Mouse (Mus musculus) limb, embryonic 14.5 days (tissue): Measurements from ENCODE around the gene Sdf4. TPM values are rescaled to one million over a fixed set of nuclear protein-coding genes. Genes with fewer than 3 reads are reported as not detected.

Experiments
- ATAC-seq: fragments of 200-750 bp; cut with Nextera tagmentation; 2 replicates; pipeline ENCODE4 v1.8.0; 2017; ENCODE audit warnings: low read depth, moderate number of reproducible peaks, moderate TSS enrichment; ENCODE audit not compliant: low FRiP score
- DNase-seq: peaks from one replicate; pipeline ENCODE4 v3.0.0-alpha.2; 2015; ENCODE audit warnings: low spot score
- H3K27ac ChIP-seq: fragments of 300-500 bp; sonication (generic); replicated peaks from 2 replicates; pipeline ENCODE4 v1.5.1; 2014; ENCODE audit warnings: low read depth, mild to moderate bottlenecking, low read length, moderate library complexity, mixed read lengths
- H3K27me3 ChIP-seq: fragments of 300-500 bp; sonication (generic); 2 replicates; pipeline ENCODE4 v1.6.1; 2014; ENCODE audit warnings: low read length, mixed read lengths; ENCODE audit not compliant: control insufficient read depth, insufficient read depth
- H3K36me3 ChIP-seq: fragments of 300-500 bp; sonication (generic); 2 replicates; pipeline ENCODE4 v1.6.1; 2014; ENCODE audit warnings: mild to moderate bottlenecking, low read length, moderate library complexity, mixed read lengths; ENCODE audit not compliant: control insufficient read depth, insufficient read depth
- H3K4me1 ChIP-seq: fragments of 300-500 bp; sonication (generic); 2 replicates; pipeline ENCODE4 v1.6.1; 2014; ENCODE audit warnings: antibody characterized with exemption, low read length, mixed read lengths; ENCODE audit not compliant: control insufficient read depth, insufficient read depth
- H3K4me2 ChIP-seq: fragments of 300-500 bp; sonication (generic); replicated peaks from 2 replicates; pipeline ENCODE4 v1.6.1; 2014; ENCODE audit warnings: low read depth, mild to moderate bottlenecking, low read length, moderate library complexity; ENCODE audit not compliant: severe bottlenecking
- H3K4me3 ChIP-seq: fragments of 300-500 bp; sonication (generic); replicated peaks from 2 replicates; pipeline ENCODE4 v1.5.1; 2014; ENCODE audit warnings: low read length
- H3K9ac ChIP-seq: fragments of 300-500 bp; sonication (generic); 2 replicates; pipeline ENCODE4 v1.6.1; 2014; ENCODE audit warnings: mild to moderate bottlenecking, low read depth, low read length, moderate library complexity; ENCODE audit not compliant: severe bottlenecking
- H3K9me3 ChIP-seq: fragments of 300-500 bp; sonication (generic); 2 replicates; pipeline ENCODE4 v1.6.1; 2016; ENCODE audit warnings: low read length; ENCODE audit not compliant: control insufficient read depth
- POLR2A ChIP-seq: fragments of 200-500 bp; IDR thresholded peaks from 2 replicates; pipeline ENCODE4 v1.8.0; 2012; ENCODE audit warnings: inconsistent platforms, mild to moderate bottlenecking, moderate library complexity, borderline replicate concordance; ENCODE audit not compliant: insufficient read depth, insufficient read length; ENCODE audit errors: extremely low read depth
- WGBS: fragments of 180-500 bp; shearing (Covaris S2); extraction: QIAGEN DNeasy Blood & Tissue Kit; methylation state at CpG from one replicate; pipeline ENCODE4 v1.1.7; 2014; 5-methylcytosine and 5-hydroxymethylcytosine counted together
- polyA plus RNA-seq, 2 experiments: library from polyadenylated mRNA; depleted of rRNA in 1 of 2; stranded (reverse) in 1 of 2; unstranded in 1 of 2; fragments of >200 nt; fragmentation: Nextera tagmentation in 1 of 2; extraction: Ambion mirVana in 1 of 2; gene quantifications; 2 replicates each; pipeline versions ENCODE4 v1.2.1 to v1.2.3; 2012 to 2014

Sdf4 gene
- polyA plus RNA-seq, 2 experiments = 74.5 to 171 TPM

DNA sequence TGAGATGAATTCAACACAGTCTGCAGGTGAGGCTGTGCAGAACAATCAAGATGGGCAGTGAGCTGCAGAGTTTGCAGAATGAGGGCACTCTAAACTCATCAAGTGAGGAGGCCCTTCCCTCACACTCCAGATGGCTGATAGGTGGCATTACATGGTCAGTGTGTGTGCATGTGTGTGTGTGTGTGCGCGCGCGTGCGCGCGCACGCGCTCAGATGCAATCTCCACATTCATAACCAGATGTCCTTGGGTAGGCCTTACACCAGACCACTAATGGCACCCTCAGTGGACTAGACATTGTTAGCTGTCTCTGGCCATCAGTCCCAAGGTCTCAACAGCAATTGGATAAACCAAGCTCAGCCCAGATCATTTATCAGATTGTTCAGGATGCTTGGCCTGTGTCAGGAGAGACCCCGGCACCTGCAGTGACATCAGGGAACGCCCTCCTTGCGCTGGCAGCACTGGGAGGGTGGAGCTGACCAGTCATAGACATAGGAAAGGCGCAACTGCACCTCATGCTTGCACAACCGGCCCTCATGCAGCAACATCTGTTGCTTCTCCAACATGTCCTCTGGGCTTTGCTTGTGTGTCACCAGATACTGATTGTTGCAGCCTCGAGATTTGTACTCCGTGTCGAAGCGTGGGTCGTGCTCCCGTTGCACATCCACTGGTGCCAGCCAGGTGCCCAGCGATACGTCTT lies 1.3 kb upstream of the Sdf4 start:
- Histone ChIP-seq H3K4me2 (peak overlapping the region; percentile 98), H3K27ac (peak overlapping the region; percentile 95; the same call in 1 of the 2 replicates)
- ATAC-seq = no peak

DNA sequence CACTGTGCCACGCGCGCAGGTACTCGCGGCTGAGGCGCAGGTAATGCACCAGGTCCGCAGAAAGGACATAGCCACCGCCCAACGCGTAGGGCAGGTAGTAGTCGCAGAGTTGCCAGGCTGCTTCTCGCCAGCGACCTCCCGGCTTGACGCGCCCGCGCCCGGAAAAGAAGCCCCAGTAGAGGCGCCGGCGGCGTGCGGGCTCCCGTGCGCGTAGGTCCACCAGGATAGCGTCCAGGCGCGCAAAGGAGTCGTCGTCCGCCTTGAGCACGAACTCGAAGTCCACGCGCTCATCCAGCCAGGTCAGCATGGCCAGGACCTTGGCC lies 803 bp upstream of the Sdf4 start:
- peaks cover 12% of the 10 kb centered on the region for H3K36me3 ChIP-seq
- no peaks in the 10 kb centered on the region for H3K9me3 ChIP-seq
- peak overlapping the region; percentile 88 for H3K4me3 ChIP-seq
- 26% methylated on average over 36 of the region's 37 CpGs for WGBS
- H3K4me2 ChIP-seq = peak overlapping the region; percentile 98
- peaks cover 19% of the 10 kb centered on the region for H3K4me1 ChIP-seq
- DNase-seq (no peak), ATAC-seq (no peak; the same call in 1 of the 2 replicates)
- TF ChIP-seq POLR2A = no peak
- no peaks in the 10 kb centered on the region for H3K27me3 ChIP-seq
- H3K9ac ChIP-seq = peak overlapping the region; percentile 79
- peak overlapping the region; percentile 95 for H3K27ac ChIP-seq

More for the DNA sequence above, 1.3 kb upstream of the Sdf4 start:
- 86% methylated on average over 22 of the region's 22 CpGs for WGBS
- TF ChIP-seq POLR2A = no peak
- Histone ChIP-seq H3K9me3 (no peaks in the 10 kb centered on the region), H3K9ac (peak overlapping the region; percentile 79), H3K4me1 (peaks cover 19% of the 10 kb centered on the region), H3K4me3 (peak overlapping the region; percentile 88), H3K36me3 (peaks cover 7% of the 10 kb centered on the region), H3K27me3 (no peaks in the 10 kb centered on the region)
- no peak for DNase-seq

DNA sequence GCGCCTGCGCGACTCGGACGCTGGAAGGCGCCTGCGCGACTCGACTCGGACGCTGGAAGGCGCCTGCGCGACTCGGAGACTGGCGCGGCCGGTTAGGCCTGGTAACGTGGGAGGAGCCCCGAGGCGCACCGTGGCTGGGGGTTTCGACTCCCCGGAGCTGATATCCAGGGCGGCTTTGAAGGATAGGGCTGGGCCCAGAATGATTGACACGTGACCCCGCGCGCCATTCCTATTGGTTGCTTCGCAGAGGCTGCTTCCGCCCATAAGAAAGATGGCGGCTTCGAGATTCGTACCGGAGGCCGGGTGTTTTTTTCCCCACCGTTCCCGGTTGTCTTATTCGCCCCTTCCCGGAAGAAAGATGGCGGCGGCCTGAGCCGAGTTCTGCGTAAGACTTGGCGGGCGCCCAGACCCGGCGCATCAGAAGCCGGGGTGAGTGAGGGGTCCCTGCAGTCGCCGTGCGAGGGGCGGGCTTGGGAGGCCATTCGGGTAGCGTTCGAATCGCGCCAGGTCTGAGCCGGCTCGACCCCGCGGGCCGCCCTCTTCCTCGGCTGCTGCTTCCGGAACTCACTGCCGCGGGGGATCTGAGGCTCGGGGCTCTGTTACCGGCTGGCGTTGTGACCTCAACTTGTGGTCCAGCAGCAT lies 355 bp downstream of the Sdf4 start:
- H3K27me3 ChIP-seq = no peaks in the 10 kb centered on the region
- DNase-seq (peak; percentile 98), ATAC-seq (peak; percentile 89)
- H3K9ac ChIP-seq = peak overlapping the region; percentile 88
- H3K36me3 ChIP-seq = peaks cover 23% of the 10 kb centered on the region
- WGBS = under 1% methylated on average over 70 of the region's 70 CpGs
- peak overlapping the region; percentile 88 for H3K4me3 ChIP-seq
- H3K4me1 ChIP-seq = peaks cover 19% of the 10 kb centered on the region
- H3K27ac ChIP-seq = peak overlapping the region; percentile 86
- H3K9me3 ChIP-seq = no peaks in the 10 kb centered on the region
- peak overlapping the region; percentile 59 for H3K4me2 ChIP-seq
- peak; percentile 53; the same call in 1 of the 2 replicates for TF ChIP-seq POLR2A

DNA sequence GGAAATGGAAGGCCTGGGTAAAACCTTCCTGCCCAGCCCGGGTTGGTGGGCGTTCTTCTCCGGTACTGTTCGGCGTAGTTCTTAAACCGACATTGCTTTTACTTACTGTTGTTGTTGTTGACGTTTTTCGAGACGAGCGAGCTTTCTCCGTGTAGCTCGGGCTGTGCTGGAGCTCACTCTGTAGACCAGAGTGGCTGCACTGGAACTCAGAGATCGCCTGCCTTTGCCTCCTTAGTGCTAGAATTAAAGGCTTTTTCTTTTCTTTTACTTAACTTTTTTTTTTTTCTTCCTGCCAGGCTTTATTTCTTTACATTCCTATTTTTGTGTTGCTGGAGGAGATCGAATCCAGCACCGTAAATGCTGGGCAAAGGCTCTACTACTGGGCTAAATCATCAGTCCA lies 934 bp downstream of the Sdf4 start:
- H3K27ac ChIP-seq = peak overlapping the region; percentile 86
- no peak for TF ChIP-seq POLR2A
- H3K4me2 ChIP-seq = peak overlapping the region; percentile 59
- H3K27me3 ChIP-seq = no peaks in the 10 kb centered on the region
- H3K4me3 ChIP-seq = peak overlapping the region; percentile 88
- H3K9ac ChIP-seq = peak overlapping the region; percentile 88
- ATAC-seq = no peak
- peaks cover 28% of the 10 kb centered on the region for H3K36me3 ChIP-seq
- H3K9me3 ChIP-seq = no peaks in the 10 kb centered on the region
- peaks cover 19% of the 10 kb centered on the region for H3K4me1 ChIP-seq
- 4% methylated on average over 15 of the region's 15 CpGs for WGBS
- DNase-seq = no peak

GRCm38 (mm10) chr4:156004109-156004508 lies 11.4 kb downstream of the Sdf4 start:
- ATAC-seq (no peak), DNase-seq (no peak)
- Histone ChIP-seq H3K4me1 (no peaks in the 10 kb centered on the region), H3K9ac (no peak overlapping the region), H3K27me3 (no peaks in the 10 kb centered on the region), H3K4me2 (no peak overlapping the region), H3K4me3 (no peak overlapping the region), H3K9me3 (no peaks in the 10 kb centered on the region), H3K27ac (no peak overlapping the region), H3K36me3 (peaks cover 90% of the 10 kb centered on the region)
- 89% methylated on average over 3 of the region's 3 CpGs for WGBS
- TF ChIP-seq POLR2A = no peak
